Mouse (Mus musculus) adipose tissue, adult 10 weeks (tissue): Measurements from ENCODE around the gene Duox2. TPM values are rescaled to one million over a fixed set of nuclear protein-coding genes. Genes with fewer than 3 reads are reported as not detected.

Source experiments
- polyA plus RNA-seq: library from polyadenylated mRNA; stranded (reverse); fragments of 350-450 nt; fragmentation: Illumina TruSeq; extraction: RNeasy Lipid Tissue Mini Kit (QIAGEN cat#74804); gene quantifications from one replicate; pipeline ENCODE4 v1.2.3, GENCODE M21; 2014; ENCODE audit warnings: low read depth, low replicate concordance

The Duox2 gene
- 0.24 TPM for polyA plus RNA-seq

GRCm38 (mm10) chr2:122298096-122298499, at the start of gene Duox2:
Duox2 (minus strand) TSS chr2:122298449.

GRCm38 (mm10) chr2:122315372-122315771, 17.1 kb upstream of the Duox2 start, which contains the start of gene Duox1:
Duox1 (plus strand) TSS chr2:122315672.

GRCm38 (mm10) chr2:122313536-122313935, 15.3 kb upstream of the Duox2 start, which contains the start of gene Duoxa1:
Duoxa1 (minus strand) TSS chr2:122313730.

GRCm38 (mm10) chr2:122298596-122299490, 594 bp upstream of the Duox2 start, which contains the start of gene Duoxa2:
Duoxa2 (plus strand) TSS chr2:122298900.

GRCm38 (mm10) chr2:122234611-122235288, 63.5 kb downstream of the Duox2 start, which contains the start of gene Sord:
Sord (plus strand) TSS chr2:122234749.

Other genes with a start within 250 kb of the Duox2 start
- gene Spg11, start 180.1 kb downstream of the Duox2 start, polyA plus RNA-seq = 13.2 TPM
- gene B2m, start 150.8 kb downstream of the Duox2 start, polyA plus RNA-seq = 2,912 TPM
- 2.5 TPM for gene Trim69, start 137.7 kb downstream of the Duox2 start, polyA plus RNA-seq
- 0.20 TPM for gene Patl2, start 112.3 kb downstream of the Duox2 start, polyA plus RNA-seq
- gene Terb2, start 112.2 kb downstream of the Duox2 start, polyA plus RNA-seq = not detected
- 86.4 TPM for gene Sord, start 63.7 kb downstream of the Duox2 start, polyA plus RNA-seq
- not detected for gene Duoxa2, start 451 bp upstream of the Duox2 start, polyA plus RNA-seq
- 1.0 TPM for gene Duoxa1, start 15.3 kb upstream of the Duox2 start, polyA plus RNA-seq
- gene Duox1, start 17.2 kb upstream of the Duox2 start, polyA plus RNA-seq = 0.09 TPM
- gene Shf, start 70.7 kb upstream of the Duox2 start, polyA plus RNA-seq = 15.8 TPM
- 13.3 TPM for gene Slc28a2, start 128.0 kb upstream of the Duox2 start, polyA plus RNA-seq
- not detected for gene Gm14085, start 186.5 kb upstream of the Duox2 start, polyA plus RNA-seq